23 mouse cellular contexts compared by ENCODE assay signal in the genomic region with DNA sequence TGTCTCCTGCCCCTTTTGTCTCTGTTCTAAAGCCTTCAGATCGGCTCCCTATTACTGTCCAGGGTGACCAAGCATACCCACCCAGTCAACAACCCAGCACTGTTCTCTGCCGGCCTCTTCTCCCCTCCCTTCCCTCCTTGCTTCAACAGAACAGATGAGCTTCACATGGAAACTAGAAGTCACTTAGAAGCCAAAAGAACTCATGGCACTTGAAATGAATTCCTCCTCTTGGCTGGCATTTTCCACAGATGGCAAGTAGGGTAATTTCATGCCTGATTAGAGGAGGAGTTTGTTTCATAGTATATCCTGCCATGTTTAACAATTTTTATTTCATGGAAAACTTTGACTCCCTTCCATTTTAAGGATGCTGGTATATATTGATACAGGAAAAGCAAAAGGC.
A peak's percentile ranks its signal among the peaks of the same experiment; 100 is the strongest.
DNase-seq lines count a peak whose midpoint lies in the region; ATAC-seq and TF ChIP-seq lines count a peak whose summit lies in the region.
"Had no signal": no experiment of that assay in that cellular context is flagged by ENCODE, and none has a peak within 500 bp of the region (broad histone marks: within the 10 kb centered on the region; RNA-seq: fewer than 3 reads in every experiment).

No protein-coding gene starts in this region.

- H3K9ac ChIP-seq in forebrain, embryonic 16.5 days (replicated peaks; ENCODE audit: low read depth, low read length), result no peak overlapping the region
- H3K9ac ChIP-seq in forebrain, embryonic 11.5 days (ENCODE audit: low read length), result no peak overlapping the region
- H3K9ac ChIP-seq: embryonic facial prominence, embryonic 15.5 days; forebrain, embryonic 12.5 days; hindbrain, embryonic 15.5 days had no signal

- no peak overlapping the region for H3K4me2 ChIP-seq in forebrain, embryonic 16.5 days (ENCODE audit: low read length)
- H3K4me2 ChIP-seq in forebrain, embryonic 11.5 days (ENCODE audit: low read depth, low read length, severe bottlenecking), result no peak overlapping the region
- H3K4me2 ChIP-seq: embryonic facial prominence, embryonic 15.5 days; forebrain, embryonic 12.5 days; hindbrain, embryonic 15.5 days had no signal

- ATAC-seq in forebrain, embryonic 16.5 days, result peak; percentile 8; the same call in 1 of the 2 replicates
- no peak for ATAC-seq in forebrain, embryonic 11.5 days (replicated peaks; ENCODE audit: low FRiP score)
- ATAC-seq: inflammation-experienced regulatory T-cells, adult 6 months; intestine, postnatal 0 days had no signal

- no peaks in the 10 kb centered on the region for H3K9me3 ChIP-seq in forebrain, embryonic 16.5 days (ENCODE audit: control insufficient read depth, low read length)
- no peaks in the 10 kb centered on the region for H3K9me3 ChIP-seq in forebrain, embryonic 11.5 days (ENCODE audit: control insufficient read depth, low read length)
- H3K9me3 ChIP-seq: embryonic facial prominence, embryonic 15.5 days; forebrain, embryonic 12.5 days; heart, embryonic 10.5 days; hindbrain, embryonic 15.5 days had no signal

- H3K27ac ChIP-seq in forebrain, embryonic 16.5 days (ENCODE audit: low read length), result no peak overlapping the region
- no peak overlapping the region for H3K27ac ChIP-seq in forebrain, embryonic 11.5 days (ENCODE audit: low read depth, low read length)
- H3K27ac ChIP-seq in layer of hippocampus, adult 2 months, result peak overlapping the region; percentile 75; the same call in 1 of the 2 replicates
- H3K27ac ChIP-seq: embryonic facial prominence, embryonic 15.5 days; forebrain, embryonic 12.5 days; heart, embryonic 10.5 days; hindbrain, embryonic 15.5 days had no signal

- H3K4me3 ChIP-seq in forebrain, embryonic 16.5 days (replicated peaks; ENCODE audit: low read length), result no peak overlapping the region
- no peak overlapping the region for H3K4me3 ChIP-seq in forebrain, embryonic 11.5 days (ENCODE audit: low read depth, low read length)
- H3K4me3 ChIP-seq in layer of hippocampus, adult 2 months, result no peak overlapping the region
- H3K4me3 ChIP-seq: embryonic facial prominence, embryonic 15.5 days; erythroblast, embryonic 14.5 days; forebrain, embryonic 12.5 days; heart, embryonic 10.5 days; hindbrain, embryonic 15.5 days had no signal

- no peak for TF ChIP-seq CTCF in layer of hippocampus, adult 2 months (conservative IDR thresholded peaks at IDR 0.05)
- no peak for TF ChIP-seq CTCF in brain, embryonic 14.5 days (IDR thresholded peaks at IDR 0.05; ENCODE audit: borderline replicate concordance, extremely low read depth, insufficient read depth, insufficient read length)

- DNase-seq in forebrain, embryonic 11.5 days (ENCODE audit: low spot score), result no peak
- no peak for DNase-seq in layer of hippocampus, adult 2 months (ENCODE audit: low spot score in 2 of 2)
- no peak for DNase-seq in layer of hippocampus, adult 11-12 months (ENCODE audit: low spot score)
- peak; percentile 50 for DNase-seq in brain, adult 2 months (ENCODE audit: low read depth, low spot score)
- DNase-seq in brain, embryonic 14.5 days (ENCODE audit: low read depth), result peak; percentile 80
- DNase-seq in lung, postnatal 36 days, result no peak
- DNase-seq: adrenal gland, adult 2 months; adrenal gland, postnatal 25 days; cerebellum, adult 11 months; cerebellum, adult 9-11 months; embryo, embryonic 11 days; gastrocnemius, postnatal 10 days; heart, adult 18-20 months; heart, postnatal 10 days; heart, postnatal 4 days had no signal

- peaks cover 23% of the 10 kb centered on the region for H3K4me1 ChIP-seq in forebrain, embryonic 16.5 days (replicated peaks; ENCODE audit: control insufficient read depth, insufficient read depth, low read length)
- H3K4me1 ChIP-seq in forebrain, embryonic 11.5 days (replicated peaks; ENCODE audit: control insufficient read depth, insufficient read depth, low read length), result peaks cover 3% of the 10 kb centered on the region; the same call in 1 of the 2 replicates

- no peaks in the 10 kb centered on the region for H3K27me3 ChIP-seq in forebrain, embryonic 16.5 days (replicated peaks; ENCODE audit: control insufficient read depth, insufficient read depth, low read length)
- H3K27me3 ChIP-seq in forebrain, embryonic 11.5 days (ENCODE audit: control insufficient read depth, insufficient read depth, low read length), result no peaks in the 10 kb centered on the region
- H3K27me3 ChIP-seq: embryonic facial prominence, embryonic 15.5 days had no signal

- no peaks in the 10 kb centered on the region for H3K36me3 ChIP-seq in forebrain, embryonic 16.5 days (ENCODE audit: control insufficient read depth, insufficient read depth)
- H3K36me3 ChIP-seq in forebrain, embryonic 11.5 days (ENCODE audit: control insufficient read depth, insufficient read depth, low read length), result no peaks in the 10 kb centered on the region
- H3K36me3 ChIP-seq: embryonic facial prominence, embryonic 15.5 days; forebrain, embryonic 12.5 days; heart, embryonic 10.5 days; hindbrain, embryonic 15.5 days had no signal

- 33% methylated on average over 2 of the region's 2 CpGs for WGBS in forebrain, embryonic 16.5 days
- WGBS in forebrain, embryonic 11.5 days, result 27% methylated on average over 2 of the region's 2 CpGs

- TF ChIP-seq POLR2A in brain, embryonic 14.5 days (IDR thresholded peaks at IDR 0.05; ENCODE audit: borderline replicate concordance, extremely low read depth, insufficient read depth, insufficient read length, poor library complexity, severe bottlenecking), result no peak

Comparison
In these comparisons a context has a peak if more than half of its experiments do, and no peak if none do; other contexts are left out.
1. DNase-seq: peak in brain, adult 2 months (single experiment) and brain, embryonic 14.5 days (single experiment); none in forebrain, embryonic 11.5 days (single experiment), layer of hippocampus, adult 2 months (0 of 2), layer of hippocampus, adult 11-12 months (single experiment) and lung, postnatal 36 days (single experiment).